Mouse (Mus musculus) fat pad, adult 2 months (tissue): ENCODE results near the gene Pih1h3b.

ENCODE experiments used
- DNase-seq: peaks from one replicate; pipeline ENCODE4 v3.0.0-alpha.2; 2011; ENCODE audit warnings: low read depth, low spot score; ENCODE audit errors: extremely low read depth

The Pih1h3b gene

GRCm38 (mm10) chrX:140062135-140062975, at the start of gene Pih1h3b, which contains the start of gene Nup62cl:
Pih1h3b (plus strand) TSS chrX:140062879.
Nup62cl (minus strand) TSS chrX:140062712.
- DNase-seq: no peak

DNA sequence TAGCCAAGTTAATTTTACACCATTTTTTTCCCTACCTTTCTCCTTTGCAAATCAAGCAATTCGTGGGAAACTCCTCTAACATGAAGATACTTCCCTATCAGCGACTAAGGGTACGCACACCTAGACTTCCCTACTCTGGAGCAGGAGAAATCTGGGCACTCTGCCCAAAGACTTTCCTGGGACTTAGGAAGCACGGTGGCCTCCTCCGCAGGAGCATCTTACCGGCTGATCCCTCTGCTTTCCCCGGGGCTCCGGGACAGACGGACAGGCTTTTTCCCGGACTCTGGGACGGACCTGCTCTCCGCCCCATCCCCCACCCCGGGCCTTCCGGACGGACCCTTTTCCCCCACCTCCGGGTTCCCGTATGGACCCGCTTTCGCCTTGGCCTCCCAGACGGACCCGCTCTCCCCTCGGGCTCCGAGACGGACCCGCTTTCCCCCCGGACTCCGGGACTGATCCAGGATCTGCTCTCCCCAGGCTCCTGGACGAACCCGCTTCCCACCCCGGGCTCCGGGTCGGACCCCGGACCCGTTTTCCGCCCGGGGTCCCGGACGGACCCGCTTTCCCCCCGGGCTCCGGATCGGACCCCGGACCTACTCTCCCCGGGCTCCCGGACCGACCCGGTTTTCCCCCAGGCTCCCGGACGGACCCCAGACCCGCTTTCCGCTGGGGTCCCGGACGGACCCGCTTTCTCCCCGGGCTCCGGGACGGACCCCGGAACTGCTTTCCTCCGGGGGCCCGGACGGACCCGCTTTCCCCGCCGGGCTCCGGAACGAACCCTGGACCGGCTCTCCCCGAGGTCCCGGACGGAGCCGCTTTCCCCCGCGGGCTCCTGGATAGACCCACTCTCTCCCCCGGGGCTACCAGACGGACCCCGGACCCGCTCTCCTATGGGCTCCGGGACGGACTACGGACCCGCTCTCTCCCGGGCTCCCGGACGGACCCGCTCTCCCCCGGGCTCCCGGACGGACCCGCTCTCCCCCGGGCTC, 1.5 kb upstream of the Pih1h3b start:
- DNase-seq: no peak

GRCm38 (mm10) chrX:140082535-140082934, 19.9 kb downstream of the Pih1h3b start:
- DNase-seq: no peak

GRCm38 (mm10) chrX:140094066-140094465, 31.4 kb downstream of the Pih1h3b start:
- no peak for DNase-seq
